Mouse (Mus musculus) olfactory bulb, adult 2 months (tissue): ENCODE data around the gene Zmynd8.

Experiments
- CTCF ChIP-seq: fragments of 200-500 bp; IDR thresholded peaks from 2 replicates; pipeline ENCODE4 v1.5.1; 2012; ENCODE audit warnings: low read depth, mild to moderate bottlenecking, low read length, moderate library complexity; ENCODE audit not compliant: insufficient read depth
- POLR2A ChIP-seq: fragments of 200-500 bp; IDR thresholded peaks from 2 replicates; pipeline ENCODE4 v1.6.1; 2012; ENCODE audit warnings: mild to moderate bottlenecking, low read depth, low read length, moderate library complexity; ENCODE audit not compliant: insufficient read depth

DNA sequence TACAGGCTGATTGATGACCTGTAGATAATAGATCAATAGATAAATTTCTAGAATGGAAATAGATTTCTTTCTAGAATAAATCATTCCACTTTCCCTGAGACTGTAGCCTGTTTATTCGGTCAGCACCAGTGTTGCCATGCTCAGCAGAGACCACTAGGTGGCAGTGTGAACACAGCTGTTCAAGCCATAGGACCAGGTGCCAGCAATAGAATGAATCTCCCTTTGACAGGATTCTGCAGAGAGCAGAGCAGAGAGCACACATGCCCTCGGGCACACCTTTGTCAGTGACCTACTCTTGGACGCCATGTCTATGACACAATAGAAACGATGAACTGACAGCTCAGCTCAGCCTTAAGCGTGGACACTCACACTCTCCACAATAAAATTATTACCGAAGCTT lies 119.9 kb downstream of the Zmynd8 start:
- TF ChIP-seq CTCF, result 0 out of 2 replicates have a peak, but pooled peaks have one; percentile 37
- TF ChIP-seq POLR2A, result no peak
